Mouse (Mus musculus) olfactory bulb, adult 2 months (tissue): ENCODE results near the gene Rere.

Experiments
- CTCF ChIP-seq: fragments of 200-500 bp; IDR thresholded peaks from 2 replicates; pipeline ENCODE4 v1.5.1; 2012; ENCODE audit warnings: low read depth, mild to moderate bottlenecking, low read length, moderate library complexity; ENCODE audit not compliant: insufficient read depth
- POLR2A ChIP-seq: fragments of 200-500 bp; IDR thresholded peaks from 2 replicates; pipeline ENCODE4 v1.6.1; 2012; ENCODE audit warnings: mild to moderate bottlenecking, low read depth, low read length, moderate library complexity; ENCODE audit not compliant: insufficient read depth

DNA sequence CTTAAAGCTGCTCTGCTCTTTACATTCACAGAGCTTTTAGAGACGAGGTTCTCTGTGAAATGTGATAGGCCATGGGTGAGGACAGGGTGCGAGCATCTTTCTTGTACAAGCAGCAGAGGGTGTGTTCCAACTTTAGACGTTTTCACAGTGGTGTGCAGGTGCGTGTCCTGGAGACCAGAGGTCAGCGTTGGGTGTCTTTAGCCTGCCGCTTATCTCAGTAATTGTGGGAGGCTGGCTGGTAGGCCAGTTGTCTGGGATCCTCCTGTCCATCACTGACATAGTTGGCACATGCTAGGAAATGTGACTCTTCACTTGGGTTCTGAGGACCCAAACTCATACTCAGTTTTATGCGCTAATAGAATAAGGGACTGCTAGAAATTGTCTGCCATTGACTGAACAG, 176.3 kb downstream of the Rere start:
- TF ChIP-seq CTCF (no peak), POLR2A (no peak)
